Mouse (Mus musculus) adrenal gland, postnatal 25 days (tissue): ENCODE results near the gene Spag8. TPM values are rescaled to one million over a fixed set of nuclear protein-coding genes. Genes with fewer than 3 reads are reported as not detected.

Experiments used
- microRNA-seq, 2 experiments: library from miRNA; unstranded; fragments of <30 nt; microRNA quantifications; one replicate each; pipeline ENCODE4 v1.2.0; 2021
- total RNA-seq: library from RNA; stranded (reverse); gene quantifications from 2 replicates; pipeline ENCODE4 v1.2.3, GENCODE M21; 2021

The Spag8 gene
- total RNA-seq, 1 experiment from 2014 or later = 0.55 TPM

Small RNA genes within 50 kb of the gene (microRNA-seq; reads per million reads assigned to microRNA genes)
- 0.36 to 1.0 reads per million in 2 experiments for gene Gm25262

Other genes with a start within 250 kb of the Spag8 start
- gene Fam166b, start 224.5 kb downstream of the Spag8 start, total RNA-seq = not detected in 2 replicates
- gene Tesk1, start 211.7 kb downstream of the Spag8 start, total RNA-seq = 51.3 and 53.2 TPM in 2 replicates
- 2.9 TPM in 1 of 2 replicates, not detected in the other for gene Cd72, start 199.0 kb downstream of the Spag8 start, total RNA-seq
- gene Sit1, start 169.9 kb downstream of the Spag8 start, total RNA-seq = 0.24 TPM in 1 of 2 replicates, not detected in the other
- gene Ccdc107, start 160.7 kb downstream of the Spag8 start, total RNA-seq = 54.6 and 58.2 TPM in 2 replicates
- gene Arhgef39, start 153.9 kb downstream of the Spag8 start, total RNA-seq = 4.6 and 7.4 TPM in 2 replicates
- gene Car9, start 146.6 kb downstream of the Spag8 start, total RNA-seq = 0.61 TPM in 1 of 2 replicates, not detected in the other
- 98.8 and 110 TPM in 2 replicates for gene Tpm2, start 129.8 kb downstream of the Spag8 start, total RNA-seq
- 111 and 172 TPM in 2 replicates for gene Creb3, start 91.3 kb downstream of the Spag8 start, total RNA-seq
- 229 and 303 TPM in 2 replicates for gene Tln1, start 90.9 kb downstream of the Spag8 start, total RNA-seq
- gene Rgp1, start 74.9 kb downstream of the Spag8 start, total RNA-seq = 50.5 and 58.9 TPM in 2 replicates
- gene Gba2, start 74.7 kb downstream of the Spag8 start, total RNA-seq = 11.9 and 15.4 TPM in 2 replicates
- 4.5 and 5.7 TPM in 2 replicates for gene Msmp, start 69.1 kb downstream of the Spag8 start, total RNA-seq
- gene Npr2, start 21.7 kb downstream of the Spag8 start, total RNA-seq = 26.9 and 37.9 TPM in 2 replicates
- gene Hint2, start 2.9 kb upstream of the Spag8 start, total RNA-seq = 63.7 and 75.0 TPM in 2 replicates
- 4.3 and 7.4 TPM in 2 replicates for gene Tmem8b, start 15.4 kb upstream of the Spag8 start, total RNA-seq
- gene Fam221b, start 15.6 kb upstream of the Spag8 start, total RNA-seq = 0.21 TPM in 1 of 2 replicates, not detected in the other
- gene Olfr70, start 47.2 kb upstream of the Spag8 start, total RNA-seq = not detected in 2 replicates
- gene Olfr71, start 56.7 kb upstream of the Spag8 start, total RNA-seq = not detected in 2 replicates
- gene Hrct1, start 73.6 kb upstream of the Spag8 start, total RNA-seq = 1.5 and 1.9 TPM in 2 replicates
- gene Spaar, start 76.4 kb upstream of the Spag8 start, total RNA-seq = 2.1 and 2.7 TPM in 2 replicates
- not detected in 2 replicates for gene Olfr159, start 117.4 kb upstream of the Spag8 start, total RNA-seq
- not detected in 2 replicates for gene Olfr156, start 170.3 kb upstream of the Spag8 start, total RNA-seq
- not detected in 2 replicates for gene Olfr157, start 186.6 kb upstream of the Spag8 start, total RNA-seq
- gene Olfr155, start 198.0 kb upstream of the Spag8 start, total RNA-seq = not detected in 2 replicates
- gene Reck, start 221.9 kb upstream of the Spag8 start, total RNA-seq = 12.3 and 16.1 TPM in 2 replicates